Mouse (Mus musculus): Measurements from ENCODE around the gene Spred2. TPM values are rescaled to one million over a fixed set of nuclear protein-coding genes. Genes with fewer than 3 reads are reported as not detected.
"Not testable (repeated sequence)": the region's sequence is repeated elsewhere in the genome, so short reads cannot be mapped to it uniquely, and the experiment has no call there.

The Spred2 gene
- polyA plus RNA-seq, 1 experiment from 2014 or later = 5.0 TPM

GRCm38 (mm10) chr11:20056168-20056567, 132.0 kb downstream of the Spred2 start:
- H3K9me3 ChIP-seq (replicated peaks; ENCODE audit: control insufficient read depth, low read length) = 0 out of 2 replicates have a peak, but pooled peaks cover 3% of the 10 kb centered on the region
- WGBS = 88% methylated on average over 1 of the region's 1 CpGs
- H3K9ac ChIP-seq (ENCODE audit: low read length) = no peak overlapping the region
- no peak for ATAC-seq (ENCODE audit: insufficient read depth, low FRiP score)
- H3K4me2 ChIP-seq (ENCODE audit: low read depth, low read length) = no peak overlapping the region
- H3K36me3 ChIP-seq (ENCODE audit: control insufficient read depth, insufficient read depth, low read length) = peaks cover 15% of the 10 kb centered on the region; the same call in 1 of the 2 replicates
- H3K4me3 ChIP-seq (replicated peaks; ENCODE audit: low read length) = no peak overlapping the region
- H3K27ac ChIP-seq (ENCODE audit: low read length) = no peak overlapping the region
- H3K4me1 ChIP-seq (ENCODE audit: control insufficient read depth, insufficient read depth, low read length) = no peaks in the 10 kb centered on the region
- no peaks in the 10 kb centered on the region for H3K27me3 ChIP-seq (ENCODE audit: control insufficient read depth, insufficient read depth, low read length)

GRCm38 (mm10) chr11:20057429-20057828, 133.3 kb downstream of the Spred2 start:
- no peaks in the 10 kb centered on the region for H3K4me1 ChIP-seq (ENCODE audit: control insufficient read depth, insufficient read depth, low read length)
- H3K36me3 ChIP-seq (ENCODE audit: control insufficient read depth, insufficient read depth, low read length) = peaks cover 15% of the 10 kb centered on the region; the same call in 1 of the 2 replicates
- H3K4me2 ChIP-seq (ENCODE audit: low read depth, low read length) = no peak overlapping the region
- H3K27ac ChIP-seq (ENCODE audit: low read length) = no peak overlapping the region
- ATAC-seq (ENCODE audit: insufficient read depth, low FRiP score) = no peak
- WGBS = 71% methylated on average over 2 of the region's 2 CpGs
- H3K4me3 ChIP-seq (replicated peaks; ENCODE audit: low read length) = no peak overlapping the region
- 0 out of 2 replicates have a peak, but pooled peaks cover 3% of the 10 kb centered on the region for H3K9me3 ChIP-seq (replicated peaks; ENCODE audit: control insufficient read depth, low read length)
- H3K9ac ChIP-seq (ENCODE audit: low read length) = no peak overlapping the region
- no peaks in the 10 kb centered on the region for H3K27me3 ChIP-seq (ENCODE audit: control insufficient read depth, insufficient read depth, low read length)

- Histone ChIP-seq H3K4me3 (replicated peaks; ENCODE audit: low read length) (no peak overlapping the region), H3K36me3 (ENCODE audit: control insufficient read depth, insufficient read depth, low read length) (peaks cover 15% of the 10 kb centered on the region; the same call in 1 of the 2 replicates), H3K27me3 (ENCODE audit: control insufficient read depth, insufficient read depth, low read length) (no peaks in the 10 kb centered on the region), H3K9ac (ENCODE audit: low read length) (no peak overlapping the region), H3K9me3 (replicated peaks; ENCODE audit: control insufficient read depth, low read length) (0 out of 2 replicates have a peak, but pooled peaks cover 3% of the 10 kb centered on the region), H3K4me2 (ENCODE audit: low read depth, low read length) (no peak overlapping the region), H3K27ac (ENCODE audit: low read length) (no peak overlapping the region), H3K4me1 (ENCODE audit: control insufficient read depth, insufficient read depth, low read length) (no peaks in the 10 kb centered on the region)
- ATAC-seq (ENCODE audit: insufficient read depth, low FRiP score) = no peak
- WGBS = 88% methylated on average over 3 of the region's 3 CpGs
Observed at GRCm38 (mm10) chr11:20059736-20060135, 135.6 kb downstream of the Spred2 start.

- H3K4me2 ChIP-seq (ENCODE audit: low read depth, low read length); ATAC-seq (ENCODE audit: insufficient read depth, low FRiP score); H3K27ac ChIP-seq (ENCODE audit: low read length); H3K36me3 ChIP-seq (ENCODE audit: control insufficient read depth, insufficient read depth, low read length); H3K9me3 ChIP-seq (replicated peaks; ENCODE audit: control insufficient read depth, low read length); H3K4me3 ChIP-seq (replicated peaks; ENCODE audit: low read length); H3K4me1 ChIP-seq (ENCODE audit: control insufficient read depth, insufficient read depth, low read length); H3K27me3 ChIP-seq (ENCODE audit: control insufficient read depth, insufficient read depth, low read length); H3K9ac ChIP-seq (ENCODE audit: low read length): not testable (repeated sequence)
- WGBS = 86% methylated on average over 9 of the region's 9 CpGs
Observed at GRCm38 (mm10) chr11:20062801-20063200, 138.6 kb downstream of the Spred2 start.

GRCm38 (mm10) chr11:20064086-20064485, 139.9 kb downstream of the Spred2 start:
- not testable (repeated sequence) for H3K4me2 ChIP-seq (ENCODE audit: low read depth, low read length); ATAC-seq (ENCODE audit: insufficient read depth, low FRiP score); H3K4me1 ChIP-seq (ENCODE audit: control insufficient read depth, insufficient read depth, low read length); H3K9ac ChIP-seq (ENCODE audit: low read length); H3K36me3 ChIP-seq (ENCODE audit: control insufficient read depth, insufficient read depth, low read length); H3K27ac ChIP-seq (ENCODE audit: low read length); H3K4me3 ChIP-seq (replicated peaks; ENCODE audit: low read length); H3K9me3 ChIP-seq (replicated peaks; ENCODE audit: control insufficient read depth, low read length); H3K27me3 ChIP-seq (ENCODE audit: control insufficient read depth, insufficient read depth, low read length)
- WGBS = 66% methylated on average over 2 of the region's 2 CpGs

GRCm38 (mm10) chr11:20064926-20065325, 140.8 kb downstream of the Spred2 start:
- H3K4me1 ChIP-seq (ENCODE audit: control insufficient read depth, insufficient read depth, low read length) = no peaks in the 10 kb centered on the region
- 88% methylated on average over 2 of the region's 2 CpGs for WGBS
- H3K27me3 ChIP-seq (ENCODE audit: control insufficient read depth, insufficient read depth, low read length) = no peaks in the 10 kb centered on the region
- peaks cover 7% of the 10 kb centered on the region; the same call in 1 of the 2 replicates for H3K36me3 ChIP-seq (ENCODE audit: control insufficient read depth, insufficient read depth, low read length)
- H3K27ac ChIP-seq (ENCODE audit: low read length) = no peak overlapping the region
- H3K4me2 ChIP-seq (ENCODE audit: low read depth, low read length) = no peak overlapping the region
- no peak for ATAC-seq (ENCODE audit: insufficient read depth, low FRiP score)
- no peak overlapping the region for H3K9ac ChIP-seq (ENCODE audit: low read length)
- H3K9me3 ChIP-seq (replicated peaks; ENCODE audit: control insufficient read depth, low read length) = no peaks in the 10 kb centered on the region
- H3K4me3 ChIP-seq (replicated peaks; ENCODE audit: low read length) = no peak overlapping the region

- Histone ChIP-seq H3K4me2 (ENCODE audit: low read depth, low read length) (no peak overlapping the region), H3K27ac (ENCODE audit: low read length) (no peak overlapping the region), H3K9me3 (replicated peaks; ENCODE audit: control insufficient read depth, low read length) (no peaks in the 10 kb centered on the region), H3K27me3 (ENCODE audit: control insufficient read depth, insufficient read depth, low read length) (no peaks in the 10 kb centered on the region), H3K4me3 (replicated peaks; ENCODE audit: low read length) (no peak overlapping the region), H3K4me1 (ENCODE audit: control insufficient read depth, insufficient read depth, low read length) (no peaks in the 10 kb centered on the region), H3K9ac (ENCODE audit: low read length) (no peak overlapping the region), H3K36me3 (ENCODE audit: control insufficient read depth, insufficient read depth, low read length) (peaks cover 14% of the 10 kb centered on the region)
- no peak for ATAC-seq (ENCODE audit: insufficient read depth, low FRiP score)
- 86% methylated on average over 1 of the region's 1 CpGs for WGBS
Observed at GRCm38 (mm10) chr11:20066106-20066505, 141.9 kb downstream of the Spred2 start.

GRCm38 (mm10) chr11:20067521-20067920, 143.3 kb downstream of the Spred2 start:
- Histone ChIP-seq H3K4me2 (ENCODE audit: low read depth, low read length) (no peak overlapping the region), H3K9me3 (replicated peaks; ENCODE audit: control insufficient read depth, low read length) (no peaks in the 10 kb centered on the region), H3K4me3 (replicated peaks; ENCODE audit: low read length) (no peak overlapping the region), H3K9ac (ENCODE audit: low read length) (no peak overlapping the region), H3K4me1 (ENCODE audit: control insufficient read depth, insufficient read depth, low read length) (no peaks in the 10 kb centered on the region), H3K27me3 (ENCODE audit: control insufficient read depth, insufficient read depth, low read length) (no peaks in the 10 kb centered on the region), H3K27ac (ENCODE audit: low read length) (no peak overlapping the region), H3K36me3 (ENCODE audit: control insufficient read depth, insufficient read depth, low read length) (peaks cover 15% of the 10 kb centered on the region)
- WGBS = 42% methylated on average over 1 of the region's 1 CpGs
- ATAC-seq (ENCODE audit: insufficient read depth, low FRiP score) = no peak

- Histone ChIP-seq H3K9ac (ENCODE audit: low read length) (no peak overlapping the region), H3K9me3 (replicated peaks; ENCODE audit: control insufficient read depth, low read length) (no peaks in the 10 kb centered on the region), H3K36me3 (ENCODE audit: control insufficient read depth, insufficient read depth, low read length) (peaks cover 15% of the 10 kb centered on the region), H3K27me3 (ENCODE audit: control insufficient read depth, insufficient read depth, low read length) (no peaks in the 10 kb centered on the region), H3K4me3 (replicated peaks; ENCODE audit: low read length) (no peak overlapping the region), H3K27ac (ENCODE audit: low read length) (no peak overlapping the region), H3K4me2 (ENCODE audit: low read depth, low read length) (no peak overlapping the region), H3K4me1 (ENCODE audit: control insufficient read depth, insufficient read depth, low read length) (no peaks in the 10 kb centered on the region)
- ATAC-seq (ENCODE audit: insufficient read depth, low FRiP score) = no peak
- 96% methylated on average over 6 of the region's 6 CpGs for WGBS
Observed at GRCm38 (mm10) chr11:20068346-20069004, 144.3 kb downstream of the Spred2 start.

All from stomach, embryonic 16.5 days (tissue).